Comparison of ENCODE assay signal across 11 mouse cellular contexts in genomic region chr3:148978541-148978940, GRCm38 (mm10). TPM values are rescaled to one million over a fixed set of nuclear protein-coding genes. Genes with fewer than 3 reads are reported as not detected.
DNase-seq lines count a peak whose midpoint lies in the region; ATAC-seq and TF ChIP-seq lines count a peak whose summit lies in the region.
"Had no signal": no experiment of that assay in that cellular context is flagged by ENCODE, and none has a peak within 500 bp of the region (broad histone marks: within the 10 kb centered on the region; RNA-seq: fewer than 3 reads in every experiment).

No protein-coding gene starts in this region.

- WGBS in heart, adult 2 months = 35% methylated on average over 8 of the region's 8 CpGs
- WGBS in lung, postnatal 0 days = 46% methylated on average over 8 of the region's 8 CpGs
- 34% methylated on average over 8 of the region's 8 CpGs for WGBS in lung, adult 2 months

- no peak for TF ChIP-seq EP300 in heart, adult 2 months (IDR thresholded peaks at IDR 0.05; ENCODE audit: insufficient read depth, low read depth, low read length)
- no peak for TF ChIP-seq EP300 in lung, postnatal 0 days (IDR thresholded peaks at IDR 0.05)

- H3K9me3 ChIP-seq in lung, postnatal 0 days (ENCODE audit: low read length) = no peaks in the 10 kb centered on the region
- H3K9me3 ChIP-seq: embryonic facial prominence, embryonic 12.5 days had no signal

- no peak overlapping the region for H3K9ac ChIP-seq in heart, adult 2 months (ENCODE audit: low read depth, low read length)
- no peak overlapping the region for H3K9ac ChIP-seq in lung, postnatal 0 days (replicated peaks; ENCODE audit: low read depth)
- H3K9ac ChIP-seq: embryonic facial prominence, embryonic 12.5 days had no signal

- TF ChIP-seq CTCF in heart, adult 2 months (IDR thresholded peaks at IDR 0.05) = peak; percentile 65
- TF ChIP-seq CTCF in lung, postnatal 0 days (IDR thresholded peaks at IDR 0.05) = peak; percentile 63
- TF ChIP-seq CTCF in lung, adult 2 months (IDR thresholded peaks at IDR 0.05; ENCODE audit: insufficient read depth, low read length) = no peak
- TF ChIP-seq CTCF in brain, embryonic 14.5 days (IDR thresholded peaks at IDR 0.05; ENCODE audit: borderline replicate concordance, extremely low read depth, insufficient read depth, insufficient read length) = peak; percentile 31; the same call in 1 of the 2 replicates

- TF ChIP-seq POLR2A in heart, adult 2 months (IDR thresholded peaks at IDR 0.05; ENCODE audit: insufficient read depth, low read depth, low read length) = no peak
- TF ChIP-seq POLR2A in lung, adult 2 months (IDR thresholded peaks at IDR 0.05; ENCODE audit: borderline replicate concordance, extremely low read depth, low read depth, low read length) = no peak
- TF ChIP-seq POLR2A in brain, embryonic 14.5 days (IDR thresholded peaks at IDR 0.05; ENCODE audit: borderline replicate concordance, extremely low read depth, insufficient read depth, insufficient read length, poor library complexity, severe bottlenecking) = no peak

- H3K27ac ChIP-seq in heart, adult 2 months = peak overlapping the region; percentile 67
- H3K27ac ChIP-seq in lung, postnatal 0 days (ENCODE audit: low read length) = no peak overlapping the region
- H3K27ac ChIP-seq: embryonic facial prominence, embryonic 12.5 days; macrophage had no signal

- H3K4me2 ChIP-seq in lung, postnatal 0 days (replicated peaks; ENCODE audit: low read depth, low read length) = no peak overlapping the region
- H3K4me2 ChIP-seq: embryonic facial prominence, embryonic 12.5 days had no signal

- H3K79me2 ChIP-seq in heart, adult 2 months (replicated peaks; ENCODE audit: control insufficient read depth, insufficient read depth, low read length) = peaks cover 2% of the 10 kb centered on the region; the same call in 1 of the 2 replicates

- peaks cover 13% of the 10 kb centered on the region for H3K4me1 ChIP-seq in heart, adult 2 months (ENCODE audit: control insufficient read depth, insufficient read depth, low read length)
- peaks cover 13% of the 10 kb centered on the region; the same call in 1 of the 2 replicates for H3K4me1 ChIP-seq in lung, postnatal 0 days (ENCODE audit: insufficient read depth, low read depth, low read length)
- peaks cover 11% of the 10 kb centered on the region for H3K4me1 ChIP-seq in lung, adult 2 months (ENCODE audit: control insufficient read depth, insufficient read depth, low read length)

- H3K27me3 ChIP-seq in heart, adult 2 months (ENCODE audit: control insufficient read depth, insufficient read depth, low read length) = no peaks in the 10 kb centered on the region
- no peaks in the 10 kb centered on the region for H3K27me3 ChIP-seq in lung, postnatal 0 days (replicated peaks; ENCODE audit: insufficient read depth, low read length)
- H3K27me3 ChIP-seq: embryonic facial prominence, embryonic 12.5 days had no signal

- intact Hi-C loops in heart, adult 2 months (cut with DNase I) = no loop called here
- intact Hi-C loops in heart, postnatal 10 days (cut with DNase I) = no loop called here

- peaks cover 19% of the 10 kb centered on the region for H3K36me3 ChIP-seq in heart, adult 2 months (ENCODE audit: control insufficient read depth, insufficient read depth, low read length)
- no peaks in the 10 kb centered on the region for H3K36me3 ChIP-seq in lung, postnatal 0 days (ENCODE audit: insufficient read depth, low read length)
- H3K36me3 ChIP-seq: embryonic facial prominence, embryonic 12.5 days had no signal

- no peak for DNase-seq in heart, adult 2 months
- no peak for DNase-seq in heart, postnatal 10 days
- DNase-seq in lung, postnatal 0 days (ENCODE audit: low spot score) = no peak
- DNase-seq in lung, adult 2 months = no peak
- DNase-seq in brain, embryonic 14.5 days (ENCODE audit: low read depth) = peak; percentile 83
- no peak for DNase-seq in adipocyte (ENCODE audit: low spot score)
- DNase-seq: gastrocnemius, postnatal 10 days; thymus, postnatal 4 days had no signal

- ATAC-seq in lung, postnatal 0 days = no peak
- ATAC-seq in megakaryocyte-erythroid progenitor cell, adult 5-6 weeks (replicated peaks; ENCODE audit: low FRiP score, low TSS enrichment, poor library complexity, severe bottlenecking) = peak; percentile 84

- no peak overlapping the region; the same call in 1 of the 2 replicates for H3K4me3 ChIP-seq in heart, adult 2 months
- H3K4me3 ChIP-seq in lung, postnatal 0 days (ENCODE audit: low read depth, low read length) = no peak overlapping the region
- no peak overlapping the region for H3K4me3 ChIP-seq in lung, adult 2 months (replicated peaks; ENCODE audit: extremely low read depth, low read depth, low read length)
- H3K4me3 ChIP-seq: embryonic facial prominence, embryonic 12.5 days had no signal

RNA-seq across cellular contexts. Expression of gene Adgrl2, which starts 11.8 kb away (rescaled TPM):
- total RNA-seq in heart, adult 2 months (2021) = 10 to 100 TPM; 52.3 to 55.2 TPM
- 29.5 and 46.9 TPM in 2 replicates for polyA plus RNA-seq in heart, adult 2 months (2012; rRNA removed)
- 100 to 1,000 TPM; 102 to 112 TPM for total RNA-seq in heart, postnatal 10 days (2021)
- 46.3 and 56.4 TPM in 2 replicates for polyA plus RNA-seq in lung, postnatal 0 days (2015; fragmentation: Nextera tagmentation; extraction: Ambion mirVana)
- polyA plus RNA-seq in lung, adult 2 months (2012; rRNA removed) = 92.7 and 94.3 TPM in 2 replicates
- 237 and 262 TPM in 2 replicates for polyA plus RNA-seq in brain, embryonic 14.5 days (2012; rRNA removed)
- total RNA-seq in megakaryocyte-erythroid progenitor cell, adult 5-6 weeks (2014; fragmentation: Nextera tagmentation) = 36.7 and 50.0 TPM in 2 replicates
- 18.9 and 32.1 TPM in 2 replicates for total RNA-seq in megakaryocyte-erythroid progenitor cell, adult 5-6 weeks (2017)
